Mouse (Mus musculus): ENCODE measurements around the gene Smg5.
"Not testable (repeated sequence)": the region's sequence is repeated elsewhere in the genome, so short reads cannot be mapped to it uniquely, and the experiment has no call there.

The Smg5 gene

DNA sequence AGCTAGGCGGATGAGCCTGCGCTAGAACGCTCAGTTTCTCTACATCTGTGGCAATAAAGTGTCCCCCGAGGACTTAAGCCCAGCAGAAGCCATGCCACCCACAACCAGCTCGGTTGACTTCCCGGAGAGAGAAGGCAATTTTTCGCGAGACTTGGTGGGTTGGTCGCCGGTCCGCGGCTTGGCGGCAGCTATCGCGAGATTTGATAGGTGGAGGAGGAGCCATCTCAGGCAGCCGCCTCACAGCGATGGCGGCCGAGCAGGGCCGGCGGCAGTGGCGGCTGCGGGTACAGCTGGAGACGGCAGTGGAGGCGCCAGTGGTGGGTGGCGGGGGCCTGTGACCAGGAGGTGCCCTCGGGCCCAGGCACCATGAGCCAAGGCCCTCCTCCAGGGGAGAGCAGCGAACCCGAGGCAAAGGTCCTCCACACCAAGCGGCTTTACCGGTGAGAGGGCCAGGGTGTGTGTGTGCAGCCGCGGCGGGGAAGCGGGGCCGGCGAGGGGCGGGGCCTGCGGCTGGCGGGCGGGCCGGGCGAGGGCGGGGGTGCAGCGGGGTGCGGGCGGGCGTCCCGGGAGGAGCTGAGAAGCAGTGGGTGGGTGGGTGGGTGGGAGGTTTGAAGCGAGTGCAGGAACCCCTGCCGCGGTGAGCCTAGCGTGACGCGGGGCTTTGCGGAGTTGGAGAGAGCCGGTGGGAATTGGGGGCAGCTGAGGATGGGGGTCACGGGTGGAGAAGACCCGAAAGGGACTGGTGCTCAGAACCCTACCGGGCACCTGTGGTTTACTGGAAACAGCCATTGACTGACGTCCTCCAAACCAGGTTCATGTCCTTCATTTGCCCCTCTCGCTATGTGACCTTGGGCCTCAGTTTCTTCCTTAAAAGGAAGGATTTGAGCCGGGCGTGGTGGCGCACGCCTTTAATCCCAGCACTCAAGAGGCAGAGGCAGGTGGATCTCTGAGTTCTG is at the start of gene Smg5, which contains the start of gene Tmem79:
Gene Smg5 (plus strand): TSS at position 203 of the 956 bp plus-strand sequence.
Gene Tmem79 (minus strand): TSS at position 91 of the 956 bp plus-strand sequence.
- DNase-seq = peak; percentile 97 to 98

DNA sequence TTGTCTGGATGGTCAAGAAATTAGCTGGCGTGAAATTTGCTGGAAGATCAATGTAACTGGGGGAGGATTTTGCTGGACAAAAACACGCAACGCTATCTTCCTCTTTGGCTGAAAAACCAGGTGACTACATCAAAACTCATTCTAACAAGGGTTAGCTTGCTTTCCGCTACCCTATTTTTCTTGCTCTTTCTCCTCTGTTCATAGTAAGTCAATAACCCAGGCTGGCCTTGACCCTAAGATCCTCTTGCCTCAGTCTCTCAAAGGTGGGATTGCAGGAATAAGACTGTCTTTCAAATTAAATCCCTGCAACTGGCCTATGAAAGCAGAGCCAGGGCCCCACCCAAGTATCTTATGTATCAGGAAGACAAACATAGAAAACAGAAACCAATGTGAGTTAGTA is 49.0 kb upstream of the Smg5 start, which contains the start of gene Gm38392:
Gene Gm38392 (minus strand): TSS at position 101 of the 400 bp plus-strand sequence.
- DNase-seq = no peak

DNA sequence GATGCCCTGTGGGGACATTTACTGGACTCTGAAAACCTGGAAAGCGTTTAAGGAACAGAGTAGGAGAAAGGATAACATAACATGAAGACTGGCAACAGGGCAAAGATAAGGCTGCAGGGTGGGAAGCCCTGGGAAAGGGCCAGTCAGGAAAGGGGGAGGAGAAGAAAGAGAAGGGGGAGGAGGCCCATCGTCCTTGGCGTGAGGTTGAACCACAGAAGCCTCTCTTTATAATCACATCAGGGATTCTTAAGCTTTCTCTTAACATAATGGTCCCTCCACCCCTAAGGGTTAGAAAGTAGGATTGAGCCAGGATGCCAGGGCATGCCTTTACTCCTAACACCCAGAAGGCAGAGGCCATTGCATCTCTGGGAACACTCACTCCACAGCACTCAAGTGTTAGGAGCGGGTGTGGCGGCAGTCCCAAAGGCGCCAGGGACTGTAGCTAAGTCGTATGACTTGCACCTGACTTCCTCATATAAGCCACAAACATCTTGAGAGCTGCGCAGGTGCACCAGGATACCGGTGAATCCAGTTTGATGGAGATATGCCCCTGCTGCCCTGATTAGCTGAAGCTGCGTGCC is 47.8 kb upstream of the Smg5 start:
- DNase-seq = not testable (repeated sequence)

DNA sequence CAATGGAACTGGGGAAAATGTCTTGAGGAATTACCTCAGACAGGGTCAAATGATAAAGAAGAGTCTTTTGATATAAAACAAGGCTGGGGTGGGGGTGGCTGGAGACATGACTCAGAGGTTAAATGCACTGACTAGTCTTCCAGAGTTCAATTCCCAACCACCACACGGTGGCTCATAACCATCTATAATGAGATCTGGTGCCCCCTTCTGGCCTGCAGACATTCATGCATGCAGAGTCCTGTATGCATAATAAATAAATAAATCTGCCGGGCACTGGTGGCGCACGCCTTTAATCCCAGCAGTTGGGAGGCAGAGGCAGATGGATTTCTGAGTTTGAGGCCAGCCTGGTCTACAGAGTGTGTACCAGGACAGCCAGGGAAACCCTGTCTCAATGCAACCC is 44.1 kb upstream of the Smg5 start:
- DNase-seq = peak; percentile 18 to 26

DNA sequence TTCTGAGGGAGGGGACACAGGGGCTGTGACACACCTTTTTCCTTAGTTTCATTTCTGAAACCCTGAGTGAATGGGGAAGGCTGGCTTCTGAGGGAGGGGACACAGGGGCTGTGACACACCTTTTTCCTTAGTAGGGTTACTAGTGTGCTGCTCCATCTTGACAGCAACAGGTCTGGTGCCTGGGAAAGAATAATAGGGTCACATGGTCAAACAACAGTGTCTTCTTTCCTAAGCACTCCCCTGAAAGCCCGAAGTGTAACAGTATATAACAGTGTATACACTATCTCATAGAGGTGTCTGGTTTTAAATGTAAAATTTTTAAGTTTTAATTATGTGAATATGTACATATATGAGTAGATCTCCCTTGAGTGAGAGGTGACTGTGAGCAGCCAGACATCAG is 40.8 kb upstream of the Smg5 start:
- not testable (repeated sequence) for DNase-seq

DNA sequence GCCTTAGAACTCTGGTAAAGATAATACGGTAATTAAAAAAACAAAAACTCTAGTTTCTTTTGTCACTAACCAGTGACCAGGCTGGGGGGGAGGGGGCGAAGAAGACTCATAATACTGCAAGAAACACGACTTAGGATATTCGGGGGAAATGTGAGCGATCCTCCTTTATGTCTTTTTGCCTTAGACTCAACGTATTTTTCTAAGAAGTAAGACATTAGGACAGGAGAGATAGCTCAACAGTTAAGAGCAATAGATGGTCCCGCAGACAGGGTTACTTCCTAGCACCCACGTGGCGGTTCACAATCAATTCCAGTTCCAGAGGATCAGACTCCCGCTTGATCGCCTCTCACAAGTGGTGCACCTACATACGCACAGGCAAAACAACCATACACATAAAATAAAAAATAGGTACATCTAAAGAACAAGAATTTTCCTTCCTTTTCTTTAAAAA is 39.9 kb upstream of the Smg5 start:
- DNase-seq = no peak

DNA sequence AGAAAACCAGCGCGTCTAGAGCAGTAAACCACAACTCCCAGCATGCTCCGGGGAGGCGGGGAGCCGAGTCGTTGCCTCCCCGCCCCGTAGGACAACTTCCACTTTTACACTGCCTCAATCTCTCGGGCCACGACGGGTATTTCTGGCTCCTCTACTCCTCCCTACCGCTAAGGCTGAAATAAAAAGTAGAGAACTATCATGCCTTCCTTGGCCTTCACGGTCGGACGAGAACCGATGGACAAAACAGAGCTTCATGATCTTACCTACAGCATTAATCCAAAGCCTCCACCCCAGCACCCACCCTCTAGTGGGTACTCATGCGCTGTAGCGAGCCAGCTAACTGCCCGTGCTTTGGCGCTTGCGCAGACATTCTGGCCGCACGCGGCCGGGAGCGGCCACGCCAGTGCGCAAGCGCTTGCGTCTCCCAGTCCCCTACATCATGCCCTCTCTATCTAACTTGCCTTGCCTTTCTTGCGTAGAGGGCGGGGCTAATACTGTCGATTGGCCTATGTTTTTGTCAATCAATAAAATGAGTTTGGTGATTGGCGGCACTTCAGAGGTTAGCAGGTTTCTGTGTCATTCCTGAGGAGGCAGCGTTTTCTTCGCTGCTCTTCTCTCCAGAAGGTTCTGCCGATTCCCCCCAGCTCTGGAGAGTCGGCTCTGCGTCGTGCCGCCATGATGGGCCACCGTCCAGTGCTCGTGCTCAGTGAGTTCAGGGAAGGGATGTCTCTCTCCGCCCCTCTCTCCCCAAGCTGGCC is 39.3 kb upstream of the Smg5 start, which contains the start of the genes Tsacc and Cct3:
Gene Tsacc (minus strand): TSS at position 439 of the 758 bp plus-strand sequence.
Gene Cct3 (plus strand): TSS at position 556 of the 758 bp plus-strand sequence.
- peak; percentile 91 to 96 for DNase-seq

DNA sequence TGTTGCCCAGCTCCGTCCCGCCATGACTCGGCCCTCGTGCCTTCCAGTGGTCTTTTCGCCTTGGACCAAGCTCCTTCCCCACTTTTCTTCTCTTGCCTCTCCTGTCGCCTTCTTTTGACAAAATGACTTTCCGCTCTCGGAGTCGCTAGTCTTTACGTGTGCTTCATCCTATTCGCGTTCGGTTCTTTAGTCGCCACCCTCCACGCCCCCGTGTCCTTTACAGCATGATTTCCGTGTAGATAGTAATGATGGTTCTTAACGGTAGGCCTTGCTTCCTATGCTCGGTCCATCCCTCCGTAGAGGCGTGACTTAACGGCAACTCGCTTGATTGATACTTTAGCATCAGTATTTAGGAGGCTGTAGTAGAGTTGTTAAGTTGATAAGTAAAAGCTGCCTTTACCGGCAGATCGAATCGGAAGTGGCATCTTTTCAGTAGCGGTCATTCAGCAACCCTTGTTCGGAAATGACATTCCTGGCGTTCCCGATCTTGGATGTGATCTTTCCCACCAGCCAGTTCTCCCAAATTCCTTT is 38.7 kb upstream of the Smg5 start:
- no peak for DNase-seq

DNA sequence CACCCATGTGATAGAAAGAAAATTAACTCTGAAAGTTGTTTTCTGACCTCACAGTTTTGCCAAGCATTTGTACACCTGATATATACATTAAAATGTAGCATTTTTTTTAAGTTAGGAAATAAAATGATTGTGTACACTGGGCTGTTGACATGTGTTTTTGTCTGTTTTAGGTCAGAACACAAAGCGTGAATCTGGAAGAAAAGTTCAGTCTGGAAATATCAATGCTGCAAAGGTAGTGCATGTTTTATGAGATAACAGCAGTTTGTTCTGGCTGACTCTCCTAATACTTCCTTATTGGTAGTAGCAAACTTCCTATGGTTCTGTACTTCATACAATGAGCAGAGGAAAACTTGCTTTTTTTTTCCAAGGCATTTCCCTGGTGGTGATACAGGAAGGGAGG is 36.9 kb upstream of the Smg5 start:
- DNase-seq = no peak

DNA sequence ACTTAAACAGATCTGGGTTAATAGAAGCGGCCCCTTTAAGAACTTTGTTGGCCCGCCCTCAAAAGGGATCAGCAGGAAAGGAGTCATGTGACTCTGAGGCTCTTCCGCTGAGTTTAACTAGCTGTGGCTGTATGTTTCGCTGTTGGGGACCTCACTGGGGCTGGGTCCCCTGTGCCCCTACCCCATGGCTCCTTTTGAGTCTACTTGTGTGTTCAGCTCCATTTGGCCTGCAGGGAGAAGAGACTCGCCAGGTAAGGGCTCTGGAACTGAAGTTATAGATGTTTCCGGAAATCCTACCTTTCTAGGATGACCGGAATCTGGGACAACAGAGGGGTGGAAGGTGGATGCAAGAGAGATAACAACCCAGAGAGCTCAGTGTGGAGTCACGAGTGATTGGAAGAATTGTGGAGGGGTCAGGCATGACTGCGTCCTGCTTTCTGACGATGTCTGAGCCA is 11.1 kb upstream of the Smg5 start, which contains the start of gene Glmp:
Gene Glmp (plus strand): TSS at position 73 of the 455 bp plus-strand sequence.
- DNase-seq = peak; percentile 37 to 49

DNA sequence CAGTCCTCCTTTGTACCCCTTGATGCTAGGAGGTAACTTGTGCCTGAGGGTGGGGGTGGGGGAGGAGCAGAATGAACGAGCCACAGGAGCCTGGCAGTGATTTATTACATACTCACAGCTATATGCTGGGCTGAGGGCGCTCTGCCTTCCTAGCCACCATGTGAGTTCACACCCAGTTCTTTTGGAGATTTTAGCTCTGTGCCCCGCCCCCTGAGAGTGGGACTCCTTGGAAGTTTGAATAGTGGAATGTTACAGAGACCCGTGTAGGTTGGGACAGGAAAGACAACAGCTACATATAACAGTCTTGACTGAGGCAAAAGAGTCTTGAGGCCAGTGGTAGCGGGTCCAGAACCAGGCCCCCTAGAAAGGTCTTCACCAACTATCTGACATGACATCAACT is 7.1 kb upstream of the Smg5 start:
- no peak for DNase-seq

DNA sequence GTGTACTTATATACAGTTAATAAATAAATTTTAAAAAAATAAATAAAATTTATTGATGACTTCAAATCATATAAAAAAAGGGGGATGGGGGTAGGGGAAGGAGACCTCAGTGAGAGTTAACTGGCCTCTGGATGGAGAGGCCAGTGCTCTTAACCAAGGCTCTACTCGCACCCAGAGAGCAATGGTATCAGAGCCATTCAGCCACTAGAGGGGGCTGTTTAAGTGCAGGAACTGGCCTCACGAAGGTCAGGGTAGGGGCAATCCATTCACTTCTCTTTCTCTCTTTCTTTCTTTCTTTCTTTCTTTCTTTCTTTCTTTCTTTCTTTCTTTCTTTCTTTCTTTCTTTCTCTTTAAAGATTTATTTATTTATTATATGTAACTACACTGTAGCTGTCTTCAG is 4.8 kb upstream of the Smg5 start:
- DNase-seq = peak; percentile 39 to 50

DNA sequence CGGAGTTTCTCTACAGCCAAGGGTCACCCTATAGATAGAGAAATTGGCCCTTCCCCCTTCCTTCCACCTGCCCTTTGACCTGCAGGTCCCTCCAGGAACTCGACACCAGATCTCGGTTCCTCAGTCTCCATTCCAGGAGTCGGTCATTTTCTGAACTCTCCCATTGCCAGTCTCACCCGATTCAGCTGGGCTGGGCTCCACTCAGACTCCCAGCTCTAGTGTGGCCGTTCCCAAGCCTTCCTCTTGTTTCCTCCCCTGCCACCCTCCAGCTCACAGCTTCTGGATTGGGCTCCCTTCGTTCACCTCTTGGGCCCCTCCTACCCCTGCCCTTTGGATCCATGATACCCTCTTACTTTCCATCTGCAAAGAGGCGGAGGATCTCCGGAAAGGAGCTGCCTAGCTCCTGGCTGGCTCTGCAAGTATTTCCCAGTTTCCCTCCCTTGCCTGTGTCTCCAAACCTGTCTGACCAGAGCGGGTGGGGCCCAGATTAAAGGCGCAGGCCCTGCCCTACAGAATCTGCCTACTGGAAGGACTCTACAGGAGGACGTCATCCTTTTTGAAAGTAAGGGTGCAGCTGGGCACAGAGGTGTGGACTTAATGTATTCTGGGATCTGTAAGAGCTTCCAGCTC is 1.9 kb upstream of the Smg5 start:
- no peak for DNase-seq

DNA sequence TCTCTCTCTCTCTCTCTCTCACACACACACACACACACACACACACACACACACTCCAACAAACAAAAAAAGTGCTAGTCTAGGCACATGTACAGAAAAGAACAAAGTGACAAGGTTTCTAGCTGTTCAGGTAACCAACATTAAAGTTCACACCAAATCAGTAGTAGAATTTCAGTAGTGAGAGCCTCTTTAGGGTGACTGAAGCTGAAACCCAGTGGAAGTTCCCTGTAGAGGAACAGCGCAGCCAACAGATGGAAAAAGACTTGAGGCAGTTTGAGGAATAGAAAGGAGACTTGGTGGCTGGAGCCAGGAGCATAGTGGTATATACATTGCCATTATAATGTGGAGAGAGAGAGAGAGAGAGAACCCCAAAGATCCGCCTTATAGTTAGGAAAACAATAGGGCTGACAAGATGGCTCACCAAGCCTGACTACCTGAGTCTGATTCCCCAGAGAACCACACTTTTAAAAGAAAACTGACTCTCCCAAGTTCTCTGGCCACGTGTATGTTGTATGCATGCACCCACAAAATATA is 1.1 kb upstream of the Smg5 start:
- DNase-seq = no peak

DNA sequence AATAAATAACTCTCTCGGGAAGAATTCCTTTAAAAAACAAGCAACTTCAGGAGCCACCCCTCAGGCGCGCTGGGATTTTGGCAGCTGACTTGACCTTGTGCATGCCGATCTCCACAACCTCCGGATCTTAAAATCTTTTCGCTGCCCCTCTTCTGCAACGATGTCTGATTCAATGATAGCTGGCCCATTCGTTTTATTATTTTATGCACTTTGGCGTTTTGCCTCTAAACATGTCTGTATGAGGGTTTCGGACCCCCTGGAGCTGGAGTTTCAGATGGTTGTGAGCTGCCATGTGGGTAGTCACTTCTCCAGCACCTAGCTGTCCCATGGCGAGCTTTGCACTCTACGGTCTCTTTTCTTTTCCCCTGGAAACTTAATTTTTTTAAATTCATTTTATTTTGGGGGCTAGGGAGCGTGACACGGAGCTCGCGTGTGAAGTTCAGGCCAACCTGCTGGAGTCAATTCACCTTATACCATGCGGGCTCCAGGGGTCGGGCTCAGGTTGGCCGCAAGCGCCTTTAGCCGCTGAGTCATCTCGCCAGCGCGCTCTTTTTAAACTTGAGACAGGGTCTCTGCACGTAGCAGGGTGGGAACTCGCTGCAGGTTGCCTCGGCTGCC is 515 bp upstream of the Smg5 start:
- peak in 1 of 2 experiments; percentile 15 for DNase-seq

DNA sequence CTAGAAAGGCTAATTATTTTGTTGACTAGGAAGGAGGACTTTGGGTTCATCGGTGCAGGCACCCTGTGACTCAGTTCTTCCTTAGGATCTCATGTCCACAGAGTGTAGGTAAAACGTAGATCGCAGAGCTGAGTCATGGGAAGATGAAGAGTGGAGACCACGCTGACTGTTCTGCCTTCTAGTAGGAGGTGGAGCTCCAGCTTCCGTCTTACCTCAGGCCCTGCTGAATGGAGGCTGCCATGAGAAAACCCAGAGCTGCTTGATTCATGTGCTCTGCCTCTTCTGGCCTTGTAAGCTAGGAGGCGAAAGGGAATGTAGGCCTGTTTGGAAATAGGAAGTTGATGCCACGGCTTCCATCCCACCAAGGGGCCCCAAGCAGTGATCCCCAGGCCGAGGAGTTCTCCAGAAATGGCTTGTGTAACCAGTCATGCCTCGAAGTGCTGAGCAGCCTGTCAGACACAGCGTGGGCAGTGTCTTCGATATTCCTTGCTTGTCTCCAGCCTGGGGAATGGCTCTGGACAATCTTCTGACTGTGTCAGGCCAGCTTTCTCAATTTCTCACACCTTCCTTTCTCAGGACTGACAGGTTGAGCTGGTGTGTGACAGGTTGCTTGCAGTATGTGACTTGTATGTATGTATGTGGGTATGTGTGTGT is 1.4 kb downstream of the Smg5 start:
- peak in 1 of 2 experiments; percentile 25 for DNase-seq

DNA sequence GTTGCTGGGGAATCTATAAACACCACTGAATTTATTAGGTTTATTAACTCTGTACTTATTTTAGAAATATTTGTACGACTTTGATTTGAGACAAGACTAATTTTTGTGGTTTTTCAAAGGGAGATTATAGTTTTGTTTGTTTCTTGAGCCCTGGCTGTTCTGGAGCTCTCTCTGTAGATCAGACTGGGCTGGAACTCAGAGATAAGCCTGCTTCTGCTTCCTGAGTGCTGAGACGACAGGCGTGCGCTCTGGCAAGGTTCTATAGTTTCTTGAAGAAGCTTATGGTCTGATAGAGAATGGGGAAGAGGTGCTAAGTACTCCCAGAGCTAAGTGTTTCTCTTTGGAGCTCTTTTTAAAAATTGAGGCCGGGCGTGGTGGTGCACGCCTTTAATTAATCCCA is 2.3 kb downstream of the Smg5 start:
- DNase-seq = no peak

DNA sequence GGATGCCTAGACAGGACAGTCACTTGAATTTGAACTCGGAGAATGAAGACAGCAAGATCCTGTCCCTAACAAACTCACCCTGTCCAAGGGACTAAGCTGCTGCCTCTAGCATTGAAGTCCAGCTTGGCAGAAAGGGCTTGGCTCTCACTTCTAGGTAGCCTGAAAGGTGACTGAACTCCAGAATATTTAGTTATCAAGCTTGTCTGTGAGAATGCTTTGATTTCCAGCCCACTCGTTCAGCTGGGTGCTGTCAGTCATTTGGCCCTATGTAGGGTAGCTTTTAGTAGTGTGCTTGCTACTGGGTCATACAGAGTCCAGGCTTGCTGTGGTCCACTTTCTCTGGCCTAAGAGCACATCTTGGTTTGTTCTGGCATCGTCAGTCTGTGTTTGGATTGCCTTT is 2.9 kb downstream of the Smg5 start:
- DNase-seq = no peak

DNA sequence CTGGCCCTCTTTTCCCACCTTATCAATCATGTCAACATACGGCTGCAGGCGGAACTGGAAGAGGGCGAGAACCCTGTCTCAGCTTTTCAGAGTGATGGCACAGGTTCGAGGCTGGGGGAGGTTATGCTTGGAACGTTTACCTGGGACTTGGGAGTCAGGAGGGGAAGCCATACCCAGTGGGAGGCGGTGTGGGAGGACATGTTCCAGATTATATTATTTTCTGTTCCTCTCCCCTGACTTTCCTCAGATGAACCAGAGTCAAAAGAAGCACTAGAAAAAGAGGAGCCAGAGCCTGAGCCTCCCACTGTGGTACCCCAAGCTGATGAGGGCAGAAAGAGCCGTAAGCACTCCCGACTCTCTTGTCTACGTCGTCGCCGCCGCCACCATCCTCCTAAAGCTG is 14.7 kb downstream of the Smg5 start:
- DNase-seq = no peak

DNA sequence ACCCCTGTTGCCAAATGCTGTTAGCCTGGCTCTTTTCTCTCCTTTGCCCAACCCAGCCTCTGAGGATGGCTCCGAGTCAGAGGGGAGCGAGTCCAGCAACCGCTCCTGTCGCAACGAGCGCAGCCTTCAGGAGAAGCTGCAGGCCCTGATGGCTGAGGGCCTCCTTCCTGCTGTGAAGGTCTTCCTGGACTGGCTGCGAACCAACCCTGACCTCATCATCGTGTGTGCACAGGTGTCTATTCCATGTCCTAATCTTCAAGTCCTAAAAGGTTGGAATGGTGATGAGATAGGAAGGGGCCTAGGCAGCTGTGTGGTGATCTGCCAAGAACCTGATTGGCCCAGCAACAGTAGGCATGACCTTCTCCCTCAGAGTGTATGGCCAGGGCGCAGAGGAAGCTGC is 16.8 kb downstream of the Smg5 start:
- no peak for DNase-seq
